Mouse (Mus musculus): ENCODE measurements at regions not wholly inside any gene's neighbourhood (a gene's known extent, or its start where the extent isn't known, plus 50 kb on each side); places are given as distances from the start of the nearest gene placed in this dataset.

DNA sequence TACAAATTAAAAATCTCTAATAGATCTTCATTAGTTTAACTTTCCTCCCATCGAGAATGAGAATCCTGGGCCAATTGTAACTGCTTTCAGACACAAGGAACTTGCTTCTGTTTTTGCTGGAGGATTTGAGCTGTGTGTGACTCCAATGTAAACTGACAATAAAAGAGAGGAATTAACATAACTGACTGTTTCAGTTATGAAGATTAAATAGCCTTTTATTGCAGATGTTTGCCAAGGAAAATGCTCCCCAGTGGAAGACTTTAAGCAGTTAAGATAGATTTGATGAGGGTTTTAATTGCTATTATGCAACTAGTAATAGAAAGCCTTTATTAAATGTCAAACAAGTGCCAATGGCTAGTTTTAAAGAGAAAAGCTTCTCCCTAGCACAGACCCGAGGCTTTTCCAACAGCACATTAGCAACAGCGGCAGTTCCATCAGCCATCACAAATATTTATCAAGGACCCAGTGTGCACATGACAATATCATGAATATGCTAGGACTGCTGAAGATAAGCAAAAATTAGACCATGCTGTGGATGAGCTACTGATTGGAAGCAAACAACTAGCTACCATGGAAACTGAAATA lies 398.6 kb upstream of the Dmac1 start:
- Histone ChIP-seq H3K9ac (no peak overlapping the region), H3K27ac (no peak overlapping the region), H3K4me2 (replicated peaks) (no peak overlapping the region), H3K4me1 (replicated peaks; ENCODE audit: control insufficient read depth, insufficient read depth, low read length) (no peaks in the 10 kb centered on the region), H3K36me3 (replicated peaks; ENCODE audit: control insufficient read depth, insufficient read depth) (no peaks in the 10 kb centered on the region), H3K4me3 (replicated peaks; ENCODE audit: low read length) (no peak overlapping the region), H3K27me3 (ENCODE audit: control insufficient read depth, insufficient read depth, low read length) (no peaks in the 10 kb centered on the region), H3K9me3 (ENCODE audit: control insufficient read depth, low read length) (no peaks in the 10 kb centered on the region)
- DNase-seq (ENCODE audit: low spot score) (no peak), ATAC-seq (ENCODE audit: low FRiP score) (no peak)
- WGBS = 51% methylated on average over 3 of the region's 3 CpGs

- Histone ChIP-seq H3K27me3 (ENCODE audit: control insufficient read depth, insufficient read depth, low read length) (no peaks in the 10 kb centered on the region), H3K9me3 (ENCODE audit: control insufficient read depth, low read length) (no peaks in the 10 kb centered on the region), H3K4me3 (replicated peaks; ENCODE audit: low read length) (no peak overlapping the region), H3K36me3 (replicated peaks; ENCODE audit: control insufficient read depth, insufficient read depth) (no peaks in the 10 kb centered on the region), H3K27ac (no peak overlapping the region), H3K4me2 (replicated peaks) (no peak overlapping the region), H3K9ac (no peak overlapping the region), H3K4me1 (replicated peaks; ENCODE audit: control insufficient read depth, insufficient read depth, low read length) (no peaks in the 10 kb centered on the region)
- DNase-seq (ENCODE audit: low spot score) (no peak), ATAC-seq (ENCODE audit: low FRiP score) (no peak)
Observed at GRCm38 (mm10) chr4:75641046-75641445, 362.9 kb upstream of the Dmac1 start.

DNA sequence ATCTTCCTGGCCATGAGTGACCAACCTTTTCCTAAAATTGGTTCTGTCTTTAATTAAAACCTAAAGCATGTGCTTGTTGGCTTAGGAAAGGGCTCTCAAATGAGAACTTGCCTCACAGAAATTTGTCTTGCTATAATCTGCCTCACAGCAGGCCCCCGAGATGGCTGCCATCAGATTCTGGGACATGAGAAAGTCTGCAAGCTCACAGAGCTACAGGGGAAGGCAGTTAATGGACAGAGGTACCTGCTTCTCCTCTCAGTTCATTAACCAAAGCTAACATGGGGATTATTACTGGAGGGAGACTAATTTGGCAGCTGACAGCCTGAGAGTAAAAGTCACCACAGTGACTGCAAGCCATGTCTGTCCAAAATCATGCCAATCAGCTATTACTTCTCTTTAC lies 358.5 kb upstream of the Dmac1 start:
- H3K4me1 ChIP-seq (replicated peaks; ENCODE audit: control insufficient read depth, insufficient read depth, low read length) = no peaks in the 10 kb centered on the region
- H3K9ac ChIP-seq = no peak overlapping the region
- H3K4me2 ChIP-seq (replicated peaks) = no peak overlapping the region
- no peak for ATAC-seq (ENCODE audit: low FRiP score)
- no peak overlapping the region for H3K4me3 ChIP-seq (replicated peaks; ENCODE audit: low read length)
- H3K36me3 ChIP-seq (replicated peaks; ENCODE audit: control insufficient read depth, insufficient read depth) = no peaks in the 10 kb centered on the region
- WGBS = 70% methylated on average over 1 of the region's 1 CpGs
- H3K27me3 ChIP-seq (ENCODE audit: control insufficient read depth, insufficient read depth, low read length) = no peaks in the 10 kb centered on the region
- H3K9me3 ChIP-seq (ENCODE audit: control insufficient read depth, low read length) = no peaks in the 10 kb centered on the region
- peak; percentile 22 for DNase-seq (ENCODE audit: low spot score)
- H3K27ac ChIP-seq = no peak overlapping the region

DNA sequence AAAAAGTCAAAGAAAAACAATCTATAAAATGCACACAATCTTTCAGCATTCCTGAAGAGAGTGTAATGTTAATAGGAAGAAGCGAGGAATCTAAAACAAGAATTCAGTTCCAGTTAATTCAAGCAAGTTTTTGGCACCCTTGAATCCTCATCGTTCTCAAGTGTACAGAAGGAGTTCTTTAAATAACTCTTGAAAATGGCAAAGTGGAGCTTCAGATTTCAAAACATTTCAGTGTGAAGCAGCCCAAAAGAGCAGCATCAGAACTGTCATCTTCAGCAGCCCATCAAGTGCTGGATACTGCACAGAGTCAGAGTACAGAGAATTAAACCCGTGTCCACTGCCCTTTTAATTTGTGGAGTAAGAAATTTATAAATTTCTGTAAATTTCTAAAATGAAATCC lies 311.8 kb upstream of the Dmac1 start:
- Histone ChIP-seq H3K9ac (no peak overlapping the region), H3K4me1 (replicated peaks; ENCODE audit: control insufficient read depth, insufficient read depth, low read length) (no peaks in the 10 kb centered on the region), H3K36me3 (replicated peaks; ENCODE audit: control insufficient read depth, insufficient read depth) (no peaks in the 10 kb centered on the region), H3K27ac (no peak overlapping the region), H3K27me3 (ENCODE audit: control insufficient read depth, insufficient read depth, low read length) (no peaks in the 10 kb centered on the region), H3K4me3 (replicated peaks; ENCODE audit: low read length) (no peak overlapping the region), H3K4me2 (replicated peaks) (no peak overlapping the region), H3K9me3 (ENCODE audit: control insufficient read depth, low read length) (peaks cover 4% of the 10 kb centered on the region; the same call in 1 of the 2 replicates)
- ATAC-seq (ENCODE audit: low FRiP score) (no peak), DNase-seq (ENCODE audit: low spot score) (no peak)
- WGBS = 92% methylated on average over 3 of the region's 3 CpGs

DNA sequence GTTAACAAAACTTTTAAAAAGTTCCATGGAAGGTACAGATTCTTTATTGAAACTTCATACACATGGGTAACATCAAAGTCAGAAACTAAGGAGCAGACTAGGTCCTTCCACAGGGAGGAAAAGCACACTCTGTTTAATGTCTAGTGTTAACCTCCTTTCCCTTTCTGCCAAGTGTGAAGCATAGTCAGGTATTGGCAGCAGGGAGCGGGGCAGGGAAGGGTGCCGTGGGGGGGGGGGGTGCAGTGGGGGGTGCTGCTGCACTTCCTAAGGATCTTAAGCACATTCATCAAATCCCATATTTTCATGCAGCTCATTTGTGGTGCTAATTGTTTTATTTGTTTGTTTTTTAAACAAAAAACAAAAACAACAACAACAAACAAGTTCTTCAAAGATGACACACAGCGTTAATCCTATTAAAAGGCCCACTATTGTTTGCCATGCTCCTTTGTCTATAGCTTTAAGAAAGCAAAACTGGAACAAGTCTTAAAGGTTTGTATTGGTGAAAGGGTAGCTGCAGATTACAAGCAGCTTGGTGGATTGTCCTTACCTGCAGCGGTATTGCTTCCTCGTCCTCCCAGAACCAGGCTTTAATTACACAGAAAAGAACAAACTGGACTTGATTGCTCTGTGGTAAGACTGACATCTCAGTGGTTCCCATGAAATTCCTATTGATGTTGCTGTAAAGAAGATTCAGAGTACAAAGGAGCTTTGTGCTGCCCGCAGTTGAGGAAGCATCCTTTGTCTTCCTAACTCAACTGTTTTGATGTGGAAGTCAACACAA lies 310.2 kb upstream of the Dmac1 start:
- ATAC-seq (ENCODE audit: low FRiP score) = no peak
- no peaks in the 10 kb centered on the region for H3K36me3 ChIP-seq (replicated peaks; ENCODE audit: control insufficient read depth, insufficient read depth)
- H3K9ac ChIP-seq = no peak overlapping the region
- WGBS = 22% methylated on average over 6 of the region's 6 CpGs
- H3K27me3 ChIP-seq (ENCODE audit: control insufficient read depth, insufficient read depth, low read length) = no peaks in the 10 kb centered on the region
- no peak overlapping the region for H3K4me2 ChIP-seq (replicated peaks)
- H3K27ac ChIP-seq = no peak overlapping the region
- no peak for DNase-seq (ENCODE audit: low spot score)
- H3K4me1 ChIP-seq (replicated peaks; ENCODE audit: control insufficient read depth, insufficient read depth, low read length) = no peaks in the 10 kb centered on the region
- no peaks in the 10 kb centered on the region for H3K9me3 ChIP-seq (ENCODE audit: control insufficient read depth, low read length)
- no peak overlapping the region for H3K4me3 ChIP-seq (replicated peaks; ENCODE audit: low read length)

GRCm38 (mm10) chr4:75579865-75580264 lies 301.8 kb upstream of the Dmac1 start:
- H3K36me3 ChIP-seq (replicated peaks; ENCODE audit: control insufficient read depth, insufficient read depth) = no peaks in the 10 kb centered on the region
- DNase-seq (ENCODE audit: low spot score) (no peak), ATAC-seq (ENCODE audit: low FRiP score) (no peak)
- H3K27me3 ChIP-seq (ENCODE audit: control insufficient read depth, insufficient read depth, low read length) = no peaks in the 10 kb centered on the region
- no peak overlapping the region for H3K27ac ChIP-seq
- 83% methylated on average over 1 of the region's 1 CpGs for WGBS
- H3K4me1 ChIP-seq (replicated peaks; ENCODE audit: control insufficient read depth, insufficient read depth, low read length) = no peaks in the 10 kb centered on the region
- H3K9ac ChIP-seq = no peak overlapping the region
- H3K4me2 ChIP-seq (replicated peaks) = no peak overlapping the region
- no peak overlapping the region for H3K4me3 ChIP-seq (replicated peaks; ENCODE audit: low read length)
- no peaks in the 10 kb centered on the region for H3K9me3 ChIP-seq (ENCODE audit: control insufficient read depth, low read length)

- Histone ChIP-seq H3K4me3 (replicated peaks; ENCODE audit: low read length) (no peak overlapping the region), H3K9me3 (ENCODE audit: control insufficient read depth, low read length) (no peaks in the 10 kb centered on the region), H3K27me3 (ENCODE audit: control insufficient read depth, insufficient read depth, low read length) (no peaks in the 10 kb centered on the region), H3K9ac (no peak overlapping the region), H3K27ac (no peak overlapping the region), H3K36me3 (replicated peaks; ENCODE audit: control insufficient read depth, insufficient read depth) (no peaks in the 10 kb centered on the region), H3K4me1 (replicated peaks; ENCODE audit: control insufficient read depth, insufficient read depth, low read length) (no peaks in the 10 kb centered on the region), H3K4me2 (replicated peaks) (no peak overlapping the region)
- DNase-seq (ENCODE audit: low spot score) (no peak), ATAC-seq (ENCODE audit: low FRiP score) (no peak)
Observed at GRCm38 (mm10) chr4:75572603-75573002, 294.5 kb upstream of the Dmac1 start.

DNA sequence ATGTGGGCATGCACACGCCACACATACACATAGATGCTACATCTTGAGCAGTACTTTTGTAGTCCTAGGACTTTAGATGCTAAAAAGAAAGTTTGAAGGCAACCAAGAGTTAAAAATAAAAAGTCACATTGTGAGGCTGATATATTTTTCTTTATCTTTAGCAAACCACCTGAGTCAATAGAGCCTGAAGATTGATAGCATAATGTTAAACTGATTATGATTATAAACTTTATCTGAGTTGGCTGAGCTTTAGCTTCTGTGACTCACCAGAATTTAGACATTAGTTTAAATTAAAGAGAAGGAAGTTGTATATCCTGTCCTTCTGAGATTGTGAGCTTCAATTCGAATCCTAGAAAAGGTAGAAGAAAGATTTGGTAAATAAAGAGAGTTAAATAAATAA lies 289.5 kb upstream of the Dmac1 start:
- no peak for ATAC-seq (ENCODE audit: low FRiP score)
- Histone ChIP-seq H3K36me3 (replicated peaks; ENCODE audit: control insufficient read depth, insufficient read depth) (no peaks in the 10 kb centered on the region), H3K9me3 (ENCODE audit: control insufficient read depth, low read length) (no peaks in the 10 kb centered on the region), H3K9ac (no peak overlapping the region), H3K4me1 (replicated peaks; ENCODE audit: control insufficient read depth, insufficient read depth, low read length) (no peaks in the 10 kb centered on the region), H3K27ac (no peak overlapping the region), H3K27me3 (ENCODE audit: control insufficient read depth, insufficient read depth, low read length) (no peaks in the 10 kb centered on the region), H3K4me2 (replicated peaks) (no peak overlapping the region), H3K4me3 (replicated peaks; ENCODE audit: low read length) (no peak overlapping the region)
- DNase-seq (ENCODE audit: low spot score) = no peak
- WGBS = 93% methylated on average over 2 of the region's 2 CpGs

- DNase-seq (ENCODE audit: low spot score) = peak; percentile 52
- 0 out of 2 replicates have a peak, but pooled peaks cover 4% of the 10 kb centered on the region for H3K4me1 ChIP-seq (replicated peaks; ENCODE audit: control insufficient read depth, insufficient read depth, low read length)
- no peak overlapping the region for H3K9ac ChIP-seq
- peak; percentile 92 for ATAC-seq (ENCODE audit: low FRiP score)
- H3K4me2 ChIP-seq (replicated peaks) = no peak overlapping the region
- H3K9me3 ChIP-seq (ENCODE audit: control insufficient read depth, low read length) = no peaks in the 10 kb centered on the region
- H3K4me3 ChIP-seq (replicated peaks; ENCODE audit: low read length) = no peak overlapping the region
- H3K36me3 ChIP-seq (replicated peaks; ENCODE audit: control insufficient read depth, insufficient read depth) = no peaks in the 10 kb centered on the region
- no peaks in the 10 kb centered on the region for H3K27me3 ChIP-seq (ENCODE audit: control insufficient read depth, insufficient read depth, low read length)
- 4% methylated on average over 4 of the region's 4 CpGs for WGBS
- H3K27ac ChIP-seq = peak overlapping the region; percentile 32
Observed at GRCm38 (mm10) chr4:75562480-75562879, 284.4 kb upstream of the Dmac1 start.

All from hindbrain, embryonic 14.5 days (tissue).